Comparison of ENCODE assay signal across 28 mouse cellular contexts in genomic region chr7:140001086-140001740, GRCm38 (mm10). TPM values are rescaled to one million over a fixed set of nuclear protein-coding genes. Genes with fewer than 3 reads are reported as not detected.
DNase-seq lines count a peak whose midpoint lies in the region; ATAC-seq lines count a peak whose summit lies in the region.
"Had no signal": no experiment of that assay in that cellular context is flagged by ENCODE, and none has a peak within 500 bp of the region (broad histone marks: within the 10 kb centered on the region; RNA-seq: fewer than 3 reads in every experiment).

No protein-coding gene starts in this region.

- H3K9ac ChIP-seq in neural tube, embryonic 15.5 days (replicated peaks) = no peak overlapping the region
- H3K9ac ChIP-seq: embryonic facial prominence, embryonic 13.5 days; forebrain, embryonic 12.5 days; hindbrain, embryonic 15.5 days; limb, embryonic 12.5 days; lung, embryonic 14.5 days; neural tube, embryonic 13.5 days had no signal

- H3K36me3 ChIP-seq in neural tube, embryonic 15.5 days = peaks cover 87% of the 10 kb centered on the region

- no peaks in the 10 kb centered on the region for H3K9me3 ChIP-seq in neural tube, embryonic 15.5 days (replicated peaks)
- H3K9me3 ChIP-seq: embryonic facial prominence, embryonic 13.5 days; forebrain, embryonic 12.5 days; heart, embryonic 10.5 days; hindbrain, embryonic 15.5 days; limb, embryonic 12.5 days; megakaryocyte, embryonic 14.5 days; neural tube, embryonic 13.5 days had no signal

- no peak overlapping the region for H3K4me2 ChIP-seq in neural tube, embryonic 15.5 days
- H3K4me2 ChIP-seq: embryonic facial prominence, embryonic 13.5 days; forebrain, embryonic 12.5 days; hindbrain, embryonic 15.5 days; limb, embryonic 12.5 days; lung, embryonic 14.5 days; neural tube, embryonic 13.5 days had no signal

- no peaks in the 10 kb centered on the region for H3K4me1 ChIP-seq in neural tube, embryonic 15.5 days
- H3K4me1 ChIP-seq: embryonic facial prominence, embryonic 13.5 days; forebrain, embryonic 12.5 days; heart, embryonic 10.5 days; hindbrain, embryonic 15.5 days; limb, embryonic 12.5 days; megakaryocyte, embryonic 14.5 days; neural tube, embryonic 13.5 days had no signal

- peak; percentile 51 for DNase-seq in embryo, embryonic 10 days (ENCODE audit: low spot score)
- DNase-seq in embryo, embryonic 11 days = no peak
- DNase-seq in neural tube, embryonic 10.5 days (ENCODE audit: extremely low spot score, low spot score) = peak; percentile 25
- peak; percentile 17 to 52 for DNase-seq in urinary bladder, postnatal 4 days (ENCODE audit: low spot score in 2 of 2)
- no peak for DNase-seq in urinary bladder, postnatal 10 days (ENCODE audit: low spot score)
- DNase-seq in yolk sac, embryonic 10.5 days (ENCODE audit: low spot score) = peak; percentile 31
- DNase-seq in kidney, postnatal 10 days = no peak
- DNase-seq: adrenal gland, postnatal 14 days; cerebellum, adult 9-10 months; kidney, adult 9 months; kidney, postnatal 25 days; lung, embryonic 14.5 days; lung, postnatal 36 days; midbrain, embryonic 14.5 days; thymus, postnatal 4 days had no signal

- H3K4me3 ChIP-seq in neural tube, embryonic 15.5 days (replicated peaks) = no peak overlapping the region
- H3K4me3 ChIP-seq: embryonic facial prominence, embryonic 13.5 days; erythroblast, embryonic 14.5 days; forebrain, embryonic 12.5 days; heart, embryonic 10.5 days; hindbrain, embryonic 15.5 days; limb, embryonic 12.5 days; megakaryocyte, embryonic 14.5 days; neural tube, embryonic 13.5 days had no signal

- ATAC-seq in neural tube, embryonic 15.5 days (ENCODE audit: low FRiP score) = no peak

- WGBS in neural tube, embryonic 15.5 days = 77% methylated on average over 12 of the region's 12 CpGs

- no peak overlapping the region for H3K27ac ChIP-seq in neural tube, embryonic 15.5 days (replicated peaks)
- H3K27ac ChIP-seq: embryonic facial prominence, embryonic 13.5 days; forebrain, embryonic 12.5 days; heart, embryonic 10.5 days; hindbrain, embryonic 15.5 days; limb, embryonic 12.5 days; neural tube, embryonic 13.5 days had no signal

- H3K27me3 ChIP-seq in neural tube, embryonic 15.5 days (replicated peaks) = no peaks in the 10 kb centered on the region
- H3K27me3 ChIP-seq: embryonic facial prominence, embryonic 13.5 days; forebrain, embryonic 12.5 days; hindbrain, embryonic 15.5 days; limb, embryonic 12.5 days; megakaryocyte, embryonic 14.5 days; neural tube, embryonic 13.5 days had no signal

RNA-seq across cellular contexts. Expression of gene Adam8, which starts 8.9 kb away (rescaled TPM):
- polyA plus RNA-seq in neural tube, embryonic 15.5 days (2015; fragmentation: Nextera tagmentation; extraction: Ambion mirVana) = 2.8 and 3.2 TPM in 2 replicates

RNA-seq across cellular contexts. Expression of gene 6430531B16Rik, which starts 22.7 kb away (rescaled TPM):
- polyA plus RNA-seq in neural tube, embryonic 15.5 days (2015; fragmentation: Nextera tagmentation; extraction: Ambion mirVana) = 0.82 and 1.2 TPM in 2 replicates
- polyA plus RNA-seq: erythroblast, embryonic 14.5 days; intestine, embryonic 14.5 days had no signal

RNA-seq across cellular contexts. Expression of gene Zfp511, which starts 35.0 kb away (rescaled TPM):
- 53.0 and 57.2 TPM in 2 replicates for polyA plus RNA-seq in neural tube, embryonic 15.5 days (2015; fragmentation: Nextera tagmentation; extraction: Ambion mirVana)

RNA-seq across cellular contexts. Expression of gene Tubgcp2, which starts 35.3 kb away (rescaled TPM):
- polyA plus RNA-seq in neural tube, embryonic 15.5 days (2015; fragmentation: Nextera tagmentation; extraction: Ambion mirVana) = 51.6 TPM in 2 replicates

RNA-seq across cellular contexts. Expression of gene Msx3, which starts 47.7 kb away (rescaled TPM):
- polyA plus RNA-seq in neural tube, embryonic 15.5 days (2015; fragmentation: Nextera tagmentation; extraction: Ambion mirVana) = 2.8 and 3.3 TPM in 2 replicates
- polyA plus RNA-seq: erythroblast, embryonic 14.5 days; heart, embryonic 10.5 days; heart, embryonic 16.5 days; intestine, embryonic 14.5 days; lung, embryonic 14.5 days; small intestine, adult 2 months; testis, adult 2 months had no signal

Comparison
In these comparisons a context has a peak if more than half of its experiments do, and no peak if none do; other contexts are left out.
1. DNase-seq: peak in embryo, embryonic 10 days (single experiment), neural tube, embryonic 10.5 days (single experiment), urinary bladder, postnatal 4 days (2 of 2) and yolk sac, embryonic 10.5 days (single experiment); none in embryo, embryonic 11 days (single experiment), urinary bladder, postnatal 10 days (single experiment) and kidney, postnatal 10 days (single experiment).